Mouse (Mus musculus): ENCODE data around the gene Nsun3.
A peak's percentile ranks its signal among the peaks of the same experiment; 100 is the strongest.

Gene Nsun3

GRCm38 (mm10) chr16:62745875-62746274, 40.7 kb downstream of the Nsun3 start:
- DNase-seq = no peak

GRCm38 (mm10) chr16:62734359-62734758, 52.3 kb downstream of the Nsun3 start:
- no peak for DNase-seq

GRCm38 (mm10) chr16:62730291-62730690, 56.3 kb downstream of the Nsun3 start:
- DNase-seq = no peak

DNA sequence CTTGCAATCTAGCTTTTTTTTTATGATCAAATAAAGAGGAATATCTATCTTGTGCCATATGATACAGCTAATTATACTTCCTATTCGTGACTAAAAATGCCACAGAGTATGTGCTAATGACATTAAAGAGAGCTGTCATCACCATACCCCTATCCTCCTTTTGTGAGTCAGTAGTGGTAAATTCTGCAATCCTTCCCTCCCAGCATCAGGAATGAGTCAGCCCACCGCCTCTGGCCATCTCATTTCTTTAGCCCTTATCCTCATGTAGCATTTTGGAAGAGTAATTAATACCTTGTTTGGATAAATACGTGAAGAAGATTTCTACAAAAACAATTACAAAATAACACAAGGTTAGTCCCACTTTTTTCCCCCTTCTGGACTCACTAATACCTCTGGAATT, 56.8 kb downstream of the Nsun3 start:
- no peak for DNase-seq

- DNase-seq = peak; percentile 54
These were observed 68.4 kb downstream of the Nsun3 start for GRCm38 (mm10) chr16:62718255-62718654.

GRCm38 (mm10) chr16:62690436-62690835, 96.2 kb downstream of the Nsun3 start:
- no peak for DNase-seq

DNA sequence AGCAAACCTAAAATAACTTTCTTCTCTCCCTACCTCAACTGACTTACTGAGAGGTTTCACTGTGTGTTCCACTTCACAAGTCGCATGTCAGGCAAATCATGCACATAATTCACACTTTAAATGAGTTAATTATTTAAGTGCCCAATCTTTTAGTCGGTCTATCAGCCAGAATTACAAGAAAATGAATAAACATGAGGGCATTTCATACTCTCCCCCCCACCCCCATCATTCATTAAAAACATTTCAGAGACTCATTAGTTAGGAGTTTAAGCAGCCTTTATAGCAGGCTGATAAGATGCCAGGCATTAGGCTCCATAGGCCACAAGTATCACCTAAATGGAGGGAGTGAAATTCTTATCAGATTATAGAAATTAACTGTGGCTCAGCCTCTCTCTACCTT, 100.5 kb downstream of the Nsun3 start:
- no peak for DNase-seq

GRCm38 (mm10) chr16:62685494-62685893, 101.1 kb downstream of the Nsun3 start:
- no peak for DNase-seq
